Mouse (Mus musculus) right cerebral cortex, adult 18-20 months (tissue): ENCODE results near the gene Tnfrsf13b.

Experiments used
- DNase-seq: peaks from one replicate; pipeline ENCODE4 v3.0.0; 2022; ENCODE audit warnings: mixed read lengths

Tnfrsf13b gene

DNA sequence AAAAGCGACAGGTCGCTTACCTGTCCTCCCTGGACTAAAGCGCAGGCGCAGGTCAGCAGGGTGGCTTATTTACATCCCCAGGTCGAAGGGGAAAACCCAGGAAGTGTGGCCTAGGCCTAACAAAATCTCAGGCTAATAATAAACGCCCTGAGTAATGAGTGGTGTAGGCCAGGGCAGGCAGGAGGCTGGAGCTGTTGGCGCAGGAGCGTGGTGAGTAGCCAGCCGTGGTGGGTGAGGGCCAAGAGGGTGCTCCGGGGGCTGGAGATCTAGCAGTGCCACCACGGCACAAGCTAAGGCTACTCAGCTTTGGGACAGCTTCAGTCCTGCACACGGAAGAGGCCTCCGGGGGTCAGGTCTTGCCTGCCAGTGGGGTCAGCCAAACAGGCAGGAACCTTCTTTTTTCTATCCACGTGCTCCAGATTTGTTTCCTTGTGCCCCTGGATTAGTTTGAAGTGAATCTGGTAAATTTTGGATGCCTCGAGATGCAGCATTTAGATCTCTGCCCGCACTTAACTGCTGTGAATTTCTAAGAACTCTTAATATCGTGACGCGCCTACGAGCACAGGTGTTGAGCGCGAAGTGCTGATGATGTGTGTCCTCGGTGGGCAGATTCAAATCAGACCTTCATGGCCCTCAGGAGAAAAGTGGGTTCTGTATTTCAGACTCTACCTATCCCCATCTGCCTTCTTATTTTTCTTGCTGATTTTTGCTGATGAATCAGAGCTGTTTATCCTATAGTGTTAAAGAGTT is at the start of gene Tnfrsf13b:
Gene Tnfrsf13b, plus strand, starts transcription at position 150 of the 750 bp plus-strand sequence.
- DNase-seq, result no peak

DNA sequence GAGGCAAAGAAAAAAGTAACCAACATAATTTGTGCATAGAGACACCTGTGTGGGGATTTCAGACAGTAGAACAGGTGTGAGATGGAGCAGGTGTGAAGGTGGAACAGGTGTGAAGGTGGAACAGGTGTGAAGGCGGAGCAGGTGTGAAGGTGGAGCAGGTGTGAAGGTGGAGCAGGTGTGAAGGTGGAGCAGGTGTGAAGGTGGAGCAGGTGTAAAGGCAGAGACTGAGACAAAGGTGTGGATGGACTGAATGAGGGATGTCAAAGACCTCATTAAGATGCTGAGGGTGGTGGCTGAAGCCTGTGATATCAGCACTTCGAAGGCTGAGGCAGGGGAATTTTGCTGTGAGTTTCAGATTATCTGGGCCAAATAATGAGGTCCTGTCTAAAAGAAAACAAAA is 44.9 kb upstream of the Tnfrsf13b start:
- no peak for DNase-seq

DNA sequence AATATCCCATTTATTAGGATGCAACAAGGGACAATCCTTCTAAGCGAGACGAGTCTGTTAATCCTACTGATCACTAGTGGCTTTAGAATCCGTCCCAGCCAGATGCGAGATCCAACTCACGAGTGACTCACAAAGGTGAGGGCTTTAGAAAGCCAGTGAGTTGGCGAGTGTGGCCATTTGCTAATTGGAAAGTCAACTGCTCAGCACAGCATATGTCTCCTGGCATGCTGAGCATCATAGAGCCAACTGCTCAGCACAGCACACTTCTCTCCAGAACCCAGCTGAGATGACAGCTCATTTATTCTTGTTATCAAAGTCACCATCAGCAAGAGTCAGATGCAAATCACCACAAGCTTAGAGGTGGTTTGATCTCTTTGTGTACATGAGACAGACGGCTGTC is 36.4 kb upstream of the Tnfrsf13b start:
- no peak for DNase-seq

DNA sequence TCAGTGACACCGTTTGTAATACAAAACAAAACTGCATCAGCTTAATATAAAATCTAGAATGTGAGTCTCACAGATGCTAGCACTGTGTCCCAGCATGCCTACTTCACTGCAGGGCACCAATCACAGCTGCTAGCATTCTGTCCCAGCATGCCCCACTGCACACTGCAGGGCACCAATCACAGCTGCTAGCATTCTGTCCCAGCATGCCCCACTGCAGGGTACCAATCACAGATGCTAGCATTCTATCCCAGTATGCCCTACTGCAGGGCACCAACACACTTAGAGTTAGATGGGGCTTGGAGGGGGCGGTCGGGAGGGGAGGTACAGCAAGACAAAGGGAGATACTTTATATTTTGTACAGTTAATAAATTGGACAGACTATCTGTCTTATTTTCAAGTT is 35.4 kb upstream of the Tnfrsf13b start:
- DNase-seq, result no peak

DNA sequence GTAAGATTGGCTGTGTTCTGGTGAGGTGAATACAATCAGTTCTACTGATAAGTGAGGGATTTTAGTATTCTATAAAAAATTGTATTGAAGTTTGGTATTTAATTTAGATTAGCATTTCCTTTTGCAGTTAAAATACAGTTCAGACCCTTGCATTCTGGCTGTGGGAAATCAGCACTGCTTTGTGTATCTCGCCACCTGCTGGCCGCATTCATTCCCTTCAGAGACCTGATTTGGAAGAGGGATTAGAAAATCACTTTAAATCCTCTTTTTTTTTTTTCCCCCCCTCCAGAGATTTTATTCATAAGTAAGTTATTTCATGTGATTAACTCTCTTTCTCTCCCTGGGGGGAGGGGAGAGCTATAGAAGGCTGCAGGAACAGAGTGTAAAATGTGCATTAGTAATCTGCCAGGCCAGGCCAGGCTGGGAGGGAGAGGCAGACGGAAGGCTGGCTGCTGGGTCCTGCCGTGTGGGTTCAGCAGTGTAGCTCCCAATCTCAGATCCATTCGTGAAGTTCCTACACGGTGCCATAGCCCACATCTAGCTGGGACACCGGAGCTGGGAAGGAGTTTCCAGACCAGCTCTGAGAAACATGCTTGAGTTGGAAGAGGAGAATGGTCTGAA is 34.8 kb upstream of the Tnfrsf13b start:
- DNase-seq, result peak; percentile 75

DNA sequence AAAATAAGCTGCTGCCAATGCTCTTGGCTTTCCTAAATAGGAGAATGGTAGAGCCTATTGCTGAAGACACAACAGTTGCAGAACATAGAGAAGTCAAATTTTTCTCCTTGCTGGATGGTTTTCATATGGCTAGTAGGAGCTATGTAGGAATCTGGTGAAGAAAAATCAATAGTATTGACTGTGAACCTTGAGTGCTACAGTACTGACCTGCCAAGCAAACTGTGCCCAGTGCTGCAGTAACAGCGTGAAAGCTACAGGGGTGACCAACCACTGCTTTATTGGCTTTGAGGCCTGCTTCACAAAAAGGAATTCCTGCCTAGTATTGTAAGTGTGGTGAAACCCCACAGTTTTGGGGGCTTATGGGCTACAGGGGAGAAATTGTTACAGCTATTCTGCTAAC is 28.5 kb upstream of the Tnfrsf13b start:
- DNase-seq, result no peak

DNA sequence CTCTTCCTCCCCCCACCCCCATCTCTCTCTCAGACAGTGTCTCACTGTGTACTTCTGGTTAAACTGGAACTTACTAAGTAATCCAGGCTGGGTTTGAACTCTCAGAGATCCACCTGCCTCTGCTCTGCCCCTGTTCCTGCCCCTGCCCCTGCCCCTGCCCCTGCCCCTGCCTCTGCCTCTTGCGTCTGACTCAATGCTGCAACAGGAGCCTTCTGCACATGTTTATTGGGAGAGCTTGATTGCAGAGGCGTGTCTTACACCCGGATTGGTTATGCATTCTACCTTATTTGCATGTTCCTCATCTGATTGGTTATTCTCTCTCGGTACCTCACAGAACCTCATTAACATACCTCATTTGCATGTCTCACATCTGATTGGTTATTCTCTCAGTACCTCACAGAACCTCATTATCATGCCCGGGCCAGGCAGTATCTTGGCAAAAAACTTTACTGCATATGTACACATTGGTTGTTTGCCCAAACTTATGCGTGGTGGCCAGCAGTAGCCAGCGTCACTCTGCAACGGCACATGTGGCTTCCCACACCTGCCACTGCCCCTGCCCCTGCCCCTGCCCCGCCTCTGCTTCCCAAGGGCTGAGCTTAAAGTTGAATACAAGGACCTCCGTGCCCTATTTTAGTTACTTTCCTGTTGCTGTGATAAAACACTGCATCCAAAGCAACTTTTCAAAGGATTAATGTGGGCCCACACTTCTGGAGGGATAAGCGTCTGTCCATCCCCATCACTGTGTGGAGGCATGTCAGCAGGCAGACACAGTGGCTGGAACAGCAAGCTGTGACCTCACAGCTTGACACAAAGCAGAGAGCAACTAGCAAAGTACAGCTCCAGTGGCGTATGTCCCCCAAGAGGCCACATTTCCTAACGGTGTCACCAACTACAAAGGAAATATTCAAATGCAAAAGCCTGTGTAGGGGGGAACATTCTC is 23.9 kb upstream of the Tnfrsf13b start:
- no peak for DNase-seq

DNA sequence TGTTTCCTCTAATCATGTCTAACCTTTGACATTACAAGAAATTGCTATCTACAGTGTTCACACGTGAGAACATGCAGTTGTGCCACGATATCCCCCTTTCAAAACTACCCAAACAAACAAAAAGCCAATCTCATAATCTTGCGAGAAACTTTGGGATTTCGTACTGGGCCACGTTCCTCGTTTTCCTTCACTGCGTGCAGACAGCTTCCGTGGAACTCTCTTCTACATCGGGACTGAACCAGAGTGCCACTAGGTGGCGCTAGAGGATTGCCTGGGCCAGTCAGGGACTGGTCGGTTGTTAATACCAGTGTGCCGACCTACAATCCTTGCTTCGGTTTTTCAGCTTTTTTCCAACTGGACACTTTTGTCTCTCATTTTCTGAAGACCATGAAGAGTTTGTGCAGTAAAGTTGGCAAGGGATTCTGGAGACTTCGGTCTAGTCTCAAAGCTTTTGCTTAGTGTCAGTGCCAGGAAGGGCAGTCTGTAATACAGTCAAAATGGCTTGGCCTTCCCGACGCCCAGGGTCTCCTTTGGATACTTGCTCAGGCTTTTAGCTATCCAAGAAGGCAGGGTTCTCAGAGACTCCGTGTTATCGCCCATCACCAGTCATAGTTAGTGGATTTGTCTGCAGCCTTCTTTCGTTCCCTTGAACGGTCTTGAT is 22.2 kb upstream of the Tnfrsf13b start:
- DNase-seq, result peak; percentile 82

DNA sequence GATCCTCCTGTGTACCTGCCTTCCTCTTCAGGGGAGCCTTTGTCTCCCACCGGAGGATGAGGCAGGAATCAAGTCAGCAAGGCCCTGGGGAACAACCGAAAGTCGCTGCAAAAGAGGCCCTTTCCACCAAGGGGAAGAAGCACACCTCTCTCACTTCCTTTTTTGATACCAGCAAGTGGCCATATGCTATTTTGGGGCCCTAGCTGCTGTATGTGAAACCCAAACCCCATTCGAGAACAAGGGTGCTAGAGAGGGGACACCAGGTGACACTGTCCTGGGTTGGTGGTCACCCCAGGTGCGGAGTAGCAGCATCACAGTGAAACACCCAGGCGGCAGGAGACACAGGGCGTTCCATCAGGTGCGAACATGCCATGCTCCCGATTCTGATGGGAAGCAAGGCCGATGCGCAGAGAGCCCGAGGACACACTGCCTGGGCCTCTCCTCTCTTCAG is 17.6 kb upstream of the Tnfrsf13b start:
- DNase-seq, result no peak

DNA sequence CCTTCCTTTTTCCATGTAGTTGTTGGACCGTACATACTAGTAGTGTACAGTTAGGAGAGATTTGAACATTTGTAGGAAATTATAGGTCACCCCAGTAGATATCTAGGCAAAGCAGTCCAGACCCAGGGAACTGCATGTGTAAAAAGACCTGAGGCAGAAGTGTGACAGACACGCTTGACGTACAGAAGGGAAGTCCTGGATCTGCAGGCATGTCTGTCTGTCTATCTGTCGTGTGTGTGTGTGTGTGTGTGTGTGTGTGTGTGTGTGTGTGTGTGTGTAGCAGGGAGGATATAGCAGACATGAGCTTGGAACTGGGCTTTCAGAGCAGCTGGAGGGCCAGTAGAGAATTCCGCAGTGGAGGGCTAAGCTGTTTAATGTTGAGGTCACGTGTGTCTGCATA is 16.8 kb upstream of the Tnfrsf13b start:
- no peak for DNase-seq

DNA sequence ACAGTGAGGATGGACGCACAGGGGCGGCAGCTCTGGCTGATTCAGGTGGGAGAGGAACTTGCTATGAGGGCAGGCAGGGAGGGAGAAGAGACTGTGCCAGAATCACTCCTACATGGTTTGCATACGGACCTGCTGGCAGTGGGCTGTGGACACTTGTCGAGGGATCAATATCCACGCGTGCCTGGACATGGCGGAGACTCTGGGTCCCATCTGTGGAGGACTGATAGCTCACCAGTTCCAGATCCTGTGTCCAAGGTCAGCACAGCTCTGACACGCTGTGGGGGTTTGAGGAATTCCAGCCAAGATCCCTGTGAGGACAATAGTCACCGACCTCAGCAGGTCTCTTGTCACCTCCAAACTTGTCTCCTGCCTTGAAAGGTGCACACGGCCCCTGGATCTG is 16.4 kb upstream of the Tnfrsf13b start:
- no peak for DNase-seq

DNA sequence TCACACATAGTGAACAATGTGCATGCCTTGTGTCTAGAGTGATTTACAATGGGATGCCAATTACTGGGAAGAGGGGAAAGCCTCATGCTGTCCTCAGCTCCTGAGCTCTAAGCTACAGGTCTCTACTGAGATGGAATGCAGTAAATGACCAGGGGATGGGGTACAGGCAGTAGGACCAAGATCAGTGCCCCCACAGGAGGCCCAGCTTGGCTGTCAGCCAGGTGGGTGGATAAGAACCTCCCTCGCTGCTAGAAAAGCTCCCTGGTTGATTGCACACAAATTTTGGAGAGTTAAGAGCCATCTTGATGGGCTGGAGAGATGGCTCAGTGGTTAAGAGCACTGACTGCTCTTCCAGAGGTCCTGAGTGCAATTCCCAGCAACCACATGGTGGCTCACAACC is 15.6 kb upstream of the Tnfrsf13b start:
- DNase-seq, result no peak

DNA sequence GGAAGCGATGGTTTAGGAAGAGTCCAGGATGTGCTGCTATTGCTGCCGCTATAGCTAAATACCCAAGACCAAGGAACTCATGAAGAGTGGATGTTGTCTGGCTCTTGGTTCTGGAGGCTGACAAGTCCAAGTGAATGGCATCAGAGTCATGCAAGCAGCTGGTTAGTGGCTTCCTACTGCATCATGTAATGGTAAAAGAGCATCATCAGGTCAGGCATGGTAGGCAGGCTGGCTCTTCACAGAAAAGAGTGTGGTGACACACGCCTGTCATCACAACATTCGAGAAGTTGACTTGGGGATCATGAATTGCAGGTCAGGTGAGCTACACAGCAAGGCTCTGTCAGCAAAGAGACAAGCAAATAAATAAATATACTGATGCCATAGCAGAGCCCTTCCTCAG is 15.1 kb upstream of the Tnfrsf13b start:
- DNase-seq, result no peak

DNA sequence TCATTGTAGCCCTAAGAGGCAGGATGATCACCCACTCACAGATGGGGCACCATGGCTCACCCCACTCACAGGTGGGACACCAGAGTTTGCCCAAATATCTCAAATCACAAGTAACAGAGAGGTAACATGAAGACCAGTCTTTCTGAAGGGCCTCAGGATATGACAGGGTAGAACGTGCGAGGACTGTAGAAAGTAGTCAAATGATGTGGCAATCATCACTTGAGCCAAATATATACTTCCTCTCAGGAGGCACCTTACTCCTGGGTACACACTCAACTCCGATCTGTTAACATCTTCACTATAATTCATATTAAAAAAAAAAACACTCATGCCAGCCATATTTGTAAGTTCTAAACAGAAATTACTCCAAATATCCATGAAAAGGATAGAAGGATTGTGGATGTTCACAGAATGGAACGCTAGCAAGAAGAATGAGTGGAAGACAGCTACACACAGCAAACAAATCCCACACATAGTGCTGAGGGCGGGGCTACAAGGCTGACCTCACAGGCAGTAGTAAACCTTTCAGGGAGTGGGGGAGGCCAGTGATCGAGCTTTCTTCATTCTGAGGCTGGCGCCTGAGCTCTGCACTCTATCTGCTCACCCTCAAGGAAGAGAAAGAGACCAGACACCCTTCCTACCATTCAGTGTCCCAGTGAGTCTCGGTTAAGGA is 14.1 kb upstream of the Tnfrsf13b start:
- DNase-seq, result no peak

DNA sequence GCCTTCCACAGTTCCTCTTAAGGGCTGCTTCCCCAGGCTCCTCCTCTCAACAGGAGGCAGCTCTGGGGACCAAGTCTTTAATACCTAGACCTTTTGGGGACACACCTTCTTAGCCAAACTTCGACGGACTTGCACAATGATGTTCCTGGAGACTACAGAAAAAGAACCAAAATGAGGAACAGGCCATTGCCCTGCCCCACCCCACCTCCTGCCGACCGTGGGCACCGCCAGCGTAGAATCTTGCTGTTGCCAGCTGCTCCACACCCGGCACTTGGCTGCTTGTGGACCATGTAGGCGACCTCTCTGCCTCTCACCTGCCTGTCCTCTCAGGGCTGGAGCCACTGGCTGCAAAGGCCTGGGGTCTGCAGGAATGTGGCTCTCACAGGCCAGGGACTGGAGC is 10.3 kb upstream of the Tnfrsf13b start:
- no peak for DNase-seq

DNA sequence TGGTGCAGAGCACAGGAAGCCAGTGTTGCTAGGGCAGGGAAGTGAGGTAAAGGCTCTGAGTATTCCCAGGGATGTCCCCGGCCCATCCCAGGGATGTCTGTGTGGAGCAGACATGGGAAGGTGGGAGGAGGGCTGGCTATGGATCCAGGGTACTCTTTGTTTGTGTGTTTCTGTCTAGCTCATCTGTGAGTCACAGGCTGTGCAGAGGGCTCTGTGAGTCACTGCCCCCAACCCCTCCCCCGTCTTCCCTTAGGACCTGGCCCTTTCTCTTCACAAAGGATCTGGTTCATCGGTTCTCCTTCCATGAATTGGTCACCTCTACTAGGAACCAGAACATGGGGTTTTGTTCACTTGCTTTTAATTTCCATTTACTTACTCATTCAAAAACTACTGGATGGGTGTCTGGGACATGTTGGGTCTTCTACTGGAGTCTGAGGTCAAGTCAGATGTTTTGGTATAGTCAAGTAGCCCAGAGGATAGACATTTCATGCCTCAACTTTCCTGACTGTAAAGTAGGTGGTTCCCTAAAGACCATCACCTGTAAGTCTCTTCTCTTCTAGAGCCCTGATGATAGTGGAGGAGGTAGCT is 6.5 kb upstream of the Tnfrsf13b start:
- no peak for DNase-seq

DNA sequence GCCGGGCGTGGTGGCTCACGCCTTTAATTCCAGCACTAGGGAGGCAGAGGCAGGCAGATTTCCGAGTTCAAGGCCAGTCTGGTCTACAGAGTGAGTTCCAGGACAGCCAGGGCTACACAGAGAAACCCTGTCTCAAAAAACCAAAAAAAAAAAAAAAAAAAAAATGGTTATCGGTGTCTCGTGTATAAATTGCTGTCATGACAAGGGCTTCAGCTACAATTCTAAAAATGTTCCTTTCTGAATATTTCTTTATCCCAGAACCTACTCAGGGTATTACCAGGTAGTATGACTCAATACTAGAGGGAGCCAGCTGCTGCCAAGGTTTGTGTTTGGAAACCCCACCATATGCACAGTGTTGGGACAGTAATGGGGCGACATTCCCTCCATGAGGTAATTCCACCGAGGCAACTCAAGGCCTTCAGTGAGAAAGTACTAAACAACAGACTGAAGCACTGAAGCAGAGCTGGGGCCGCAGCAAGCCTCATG is 4.2 kb upstream of the Tnfrsf13b start:
- no peak for DNase-seq

DNA sequence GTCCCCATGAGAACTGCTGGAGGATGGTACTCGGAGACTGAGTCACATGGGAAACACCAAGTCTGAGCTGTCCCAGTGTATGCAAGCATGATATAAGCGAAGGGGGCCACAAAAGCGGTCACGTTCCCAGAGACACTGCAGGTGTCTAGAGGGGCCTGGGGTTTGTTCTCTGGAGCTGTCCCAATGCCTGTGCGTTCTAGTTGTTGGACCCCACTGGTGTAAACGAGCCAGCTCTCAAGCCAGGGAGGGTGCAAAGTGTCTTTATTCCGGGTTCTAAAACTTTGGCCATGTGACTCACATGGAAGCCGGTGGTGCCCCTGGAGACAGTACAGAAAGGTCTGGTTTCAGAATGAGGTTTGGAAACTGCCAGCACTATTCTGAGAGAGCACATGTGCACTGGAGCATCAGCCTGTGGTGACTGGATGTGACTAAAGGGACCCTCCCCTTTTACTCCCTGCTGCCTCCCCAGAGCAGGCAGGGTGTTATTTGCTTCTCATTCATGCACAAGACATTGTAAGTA is 3.7 kb upstream of the Tnfrsf13b start:
- DNase-seq, result no peak

DNA sequence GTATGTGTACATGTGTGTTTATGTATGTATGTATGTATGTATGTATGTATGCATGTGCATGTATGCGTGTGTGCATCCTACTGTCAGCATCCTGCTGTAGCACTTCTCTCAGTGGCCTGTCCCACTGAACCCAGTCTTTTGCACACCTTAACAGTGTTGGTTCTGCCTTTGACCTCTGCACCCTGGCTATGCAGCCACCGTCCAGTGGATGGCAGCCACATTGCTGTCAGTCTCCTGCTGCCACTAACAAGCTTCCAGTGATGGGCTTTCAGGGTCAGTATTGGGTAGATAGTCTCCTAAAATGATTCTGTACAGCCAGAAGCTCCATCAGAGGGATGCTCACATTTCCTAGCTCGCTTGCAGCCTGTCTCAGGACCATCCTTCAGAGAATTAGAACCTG is 2.7 kb upstream of the Tnfrsf13b start:
- no peak for DNase-seq

DNA sequence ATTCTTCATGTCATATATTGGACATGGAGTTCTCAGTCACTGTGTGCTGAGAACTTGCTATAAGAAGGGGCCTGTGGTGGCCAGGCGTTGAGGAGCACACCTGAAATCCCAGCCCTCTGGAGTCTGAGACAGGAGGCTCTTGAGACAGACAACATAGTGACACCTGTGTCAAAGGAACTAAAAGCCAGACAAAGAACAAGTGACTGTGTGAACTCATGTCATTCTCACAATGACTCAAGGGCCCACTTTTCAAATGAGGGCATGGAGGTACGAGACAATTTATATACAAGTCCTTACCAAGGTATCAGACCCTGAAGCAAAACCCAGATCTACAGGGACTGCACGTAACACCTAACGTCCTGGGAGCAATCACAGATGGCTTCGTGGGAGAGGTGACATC is 585 bp upstream of the Tnfrsf13b start:
- no peak for DNase-seq

DNA sequence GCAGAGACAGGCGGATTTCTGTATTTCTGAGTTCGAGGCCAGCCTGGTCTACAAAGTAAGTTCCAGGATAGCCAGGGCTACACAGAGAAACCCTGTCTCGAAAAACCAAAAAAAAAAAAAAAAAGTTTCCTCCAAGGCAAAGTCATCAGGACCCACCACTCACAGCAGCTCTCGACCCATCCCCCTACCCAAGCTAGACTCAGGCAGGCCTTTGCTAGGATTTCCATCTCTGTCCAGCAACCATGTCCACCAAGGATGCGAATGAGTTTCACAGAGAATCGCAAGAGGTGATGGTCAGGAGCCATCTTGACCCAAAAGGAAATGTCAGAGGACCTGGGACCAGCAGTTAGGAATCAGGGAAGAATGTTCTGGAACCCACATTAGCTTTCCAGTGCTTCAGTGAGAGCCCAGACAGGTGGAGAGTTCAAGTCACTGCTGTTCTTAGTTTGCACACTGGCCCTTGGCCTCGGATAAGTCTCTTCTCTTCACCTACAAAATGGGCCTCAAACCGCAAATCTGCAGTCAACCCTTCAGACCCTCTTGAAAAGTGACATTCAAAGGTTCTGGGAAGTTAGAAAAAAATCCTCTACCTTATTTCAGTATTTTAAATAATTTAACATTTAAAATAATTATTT is 983 bp downstream of the Tnfrsf13b start:
- DNase-seq, result no peak
